Mouse (Mus musculus) intestine, postnatal 0 days (tissue): Measurements from ENCODE around the gene Ces2b. TPM values are rescaled to one million over a fixed set of nuclear protein-coding genes. Genes with fewer than 3 reads are reported as not detected.
A peak's percentile ranks its signal among the peaks of the same experiment; 100 is the strongest.
"Not testable (repeated sequence)": the region's sequence is repeated elsewhere in the genome, so short reads cannot be mapped to it uniquely, and the experiment has no call there.

ENCODE experiments used
- ATAC-seq: fragments of 200-750 bp; cut with Nextera tagmentation; 2 replicates; pipeline ENCODE4 v1.8.0; 2017; ENCODE audit warnings: mild to moderate bottlenecking, moderate TSS enrichment, moderate library complexity
- H3K27ac ChIP-seq: fragments of 300-500 bp; sonication (generic); 2 replicates; pipeline ENCODE4 v1.5.1; 2014; ENCODE audit warnings: mild to moderate bottlenecking, low read depth, low read length, moderate library complexity
- H3K27me3 ChIP-seq: fragments of 300-500 bp; sonication (generic); replicated peaks from 2 replicates; pipeline ENCODE4 v1.6.1; 2014; ENCODE audit warnings: low read length, mixed read lengths; ENCODE audit not compliant: control insufficient read depth, insufficient read depth
- H3K36me3 ChIP-seq: fragments of 300-500 bp; sonication (generic); 2 replicates; pipeline ENCODE4 v1.6.1; 2014; ENCODE audit warnings: mild to moderate bottlenecking, moderate library complexity; ENCODE audit not compliant: control insufficient read depth, insufficient read depth
- H3K4me1 ChIP-seq: fragments of 300-500 bp; sonication (generic); replicated peaks from 2 replicates; pipeline ENCODE4 v1.6.1; 2014; ENCODE audit warnings: antibody characterized with exemption, low read length, mixed read lengths; ENCODE audit not compliant: control insufficient read depth, insufficient read depth
- H3K4me2 ChIP-seq: fragments of 300-500 bp; sonication (generic); replicated peaks from 2 replicates; pipeline ENCODE4 v1.6.1; 2014; ENCODE audit warnings: low read depth, mild to moderate bottlenecking, moderate library complexity
- H3K4me3 ChIP-seq: fragments of 300-500 bp; sonication (generic); 2 replicates; pipeline ENCODE4 v1.5.1; 2014; ENCODE audit warnings: low read depth, low read length
- H3K9ac ChIP-seq: fragments of 300-500 bp; sonication (generic); 2 replicates; pipeline ENCODE4 v1.6.1; 2014; ENCODE audit warnings: mild to moderate bottlenecking, low read depth, low read length
- H3K9me3 ChIP-seq: fragments of 300-500 bp; sonication (generic); 2 replicates; pipeline ENCODE4 v1.6.1; 2016; ENCODE audit warnings: mixed run types; ENCODE audit not compliant: control insufficient read depth
- CTCF ChIP-seq: sonication (generic); IDR thresholded peaks from 2 replicates; pipeline ENCODE4 v1.5.1; 2016; ENCODE audit warnings: low read depth, mild to moderate bottlenecking, control low read depth, antibody characterized with exemption, moderate library complexity
- WGBS: fragments of 180-500 bp; shearing (Covaris S2); extraction: QIAGEN DNeasy Blood & Tissue Kit; methylation state at CpG from one replicate; pipeline ENCODE4 v1.1.7; 2014; 5-methylcytosine and 5-hydroxymethylcytosine counted together
- polyA plus RNA-seq: library from polyadenylated mRNA; unstranded; fragments of >200 nt; fragmentation: Nextera tagmentation; extraction: Ambion mirVana; gene quantifications from 2 replicates; pipeline ENCODE4 v1.2.1, GENCODE M21; 2015

Gene Ces2b
- polyA plus RNA-seq, 1 experiment from 2014 or later, result 0.52 TPM

DNA sequence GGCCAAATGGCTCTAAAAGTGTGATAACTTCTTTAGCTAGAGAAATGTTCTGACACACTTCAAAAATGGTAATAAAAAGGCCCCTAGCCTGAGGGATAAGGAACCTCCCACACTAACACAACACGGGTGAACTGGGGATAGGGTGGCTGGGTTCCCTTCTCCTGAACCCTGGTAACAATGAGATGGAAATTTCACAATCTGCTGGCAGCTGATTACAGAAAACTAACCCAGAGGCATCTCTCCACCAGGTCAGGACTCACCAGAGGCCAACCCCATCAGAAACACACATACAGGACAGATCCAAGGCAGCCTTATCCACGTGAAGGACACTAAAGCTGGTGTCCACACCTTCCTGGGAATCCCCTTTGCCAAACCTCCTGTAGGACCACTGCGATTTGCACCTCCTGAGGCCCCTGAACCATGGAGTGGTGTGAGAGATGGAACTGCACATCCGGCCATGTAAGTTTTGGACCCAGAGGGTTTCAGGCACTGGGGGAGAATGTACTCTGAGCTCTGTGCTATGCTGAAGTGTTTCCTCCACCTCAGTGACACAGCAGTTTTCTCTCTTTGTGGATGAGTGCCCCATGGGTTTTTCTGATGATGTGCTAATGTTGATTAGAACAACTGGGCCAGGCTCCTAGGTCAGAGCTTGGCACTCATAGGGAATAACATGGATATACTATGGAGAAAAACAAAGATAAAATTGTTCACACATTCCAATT, 16.5 kb downstream of the Ces2b start:
- Histone ChIP-seq H3K9ac (no peak overlapping the region), H3K9me3 (no peaks in the 10 kb centered on the region), H3K27ac (no peak overlapping the region), H3K4me1 (no peaks in the 10 kb centered on the region; the same call in 1 of the 2 replicates), H3K36me3 (no peaks in the 10 kb centered on the region), H3K4me2 (no peak overlapping the region), H3K27me3 (peaks cover 10% of the 10 kb centered on the region; the same call in 1 of the 2 replicates), H3K4me3 (no peak overlapping the region)
- 59% methylated on average over 4 of the region's 4 CpGs for WGBS
- TF ChIP-seq CTCF, result no peak
- ATAC-seq, result no peak

- peak; percentile 96 for ATAC-seq
- not testable (repeated sequence) for H3K4me3 ChIP-seq, H3K36me3 ChIP-seq, H3K27ac ChIP-seq, H3K27me3 ChIP-seq, H3K4me2 ChIP-seq, H3K4me1 ChIP-seq, H3K9ac ChIP-seq, H3K9me3 ChIP-seq
- no CpG with 5 or more reads among the region's 4 CpGs for WGBS
These were observed 35.6 kb downstream of the Ces2b start for GRCm38 (mm10) chr8:104866844-104867531.

GRCm38 (mm10) chr8:104868876-104869275, 37.5 kb downstream of the Ces2b start:
- no CpG with 5 or more reads among the region's 2 CpGs for WGBS
- H3K4me1 ChIP-seq, H3K9ac ChIP-seq, H3K9me3 ChIP-seq, H3K4me3 ChIP-seq, ATAC-seq, H3K27me3 ChIP-seq, H3K27ac ChIP-seq, H3K4me2 ChIP-seq, H3K36me3 ChIP-seq: not testable (repeated sequence)

DNA sequence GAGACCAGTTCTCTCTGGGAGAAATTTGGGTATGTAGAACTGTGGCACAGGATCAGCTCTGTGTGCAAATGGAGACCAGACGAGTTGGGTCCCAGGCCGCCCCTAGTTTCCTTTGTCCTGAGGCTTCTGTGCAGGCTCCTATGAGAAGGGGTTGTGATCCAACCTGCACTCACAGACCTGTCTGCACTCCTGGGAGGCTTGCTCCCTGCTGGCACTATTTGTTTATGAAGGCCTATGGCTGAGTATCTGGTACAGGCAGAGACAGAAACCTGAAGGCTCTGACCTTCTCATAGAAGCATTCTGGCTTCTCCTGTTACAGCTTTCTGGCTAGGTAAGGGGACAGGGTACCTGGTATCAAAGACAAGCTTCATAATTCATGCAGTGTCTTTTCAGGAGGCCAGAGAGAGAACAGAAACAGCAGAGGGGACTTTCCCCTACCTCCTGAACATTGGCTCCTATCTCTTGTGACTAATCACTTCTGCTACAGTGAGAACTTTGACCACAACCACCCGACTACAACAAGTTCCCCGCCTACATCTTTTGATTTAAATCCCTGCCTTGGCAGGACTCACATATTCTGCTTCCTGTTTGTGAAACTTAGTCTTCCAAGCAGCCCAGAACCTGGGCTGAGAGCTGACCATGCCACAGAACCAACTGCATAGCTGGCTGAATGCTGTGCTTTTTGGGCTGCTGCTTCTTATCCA, 55.0 kb downstream of the Ces2b start:
- not testable (repeated sequence) for H3K4me1 ChIP-seq, H3K4me2 ChIP-seq, H3K36me3 ChIP-seq, H3K9me3 ChIP-seq, H3K27me3 ChIP-seq, H3K9ac ChIP-seq, H3K4me3 ChIP-seq, H3K27ac ChIP-seq
- ATAC-seq, result peak; percentile 97
- WGBS, result no CpG with 5 or more reads among the region's 4 CpGs

Other genes with a start within 250 kb of the Ces2b start
- gene Pdp2, start 240.1 kb upstream of the Ces2b start, polyA plus RNA-seq, result 12.2 and 15.2 TPM in 2 replicates
- gene Cdh16, start 207.2 kb upstream of the Ces2b start, polyA plus RNA-seq, result not detected in 2 replicates
- 5.8 and 6.1 TPM in 2 replicates for gene Rrad, start 200.2 kb upstream of the Ces2b start, polyA plus RNA-seq
- gene Ciao2b, start 189.6 kb upstream of the Ces2b start, polyA plus RNA-seq, result 59.1 and 60.6 TPM in 2 replicates
- gene Ces2a, start 97.6 kb upstream of the Ces2b start, polyA plus RNA-seq, result 5.4 and 6.1 TPM in 2 replicates
- 6.1 and 7.2 TPM in 2 replicates for gene Ces2c, start 15.5 kb downstream of the Ces2b start, polyA plus RNA-seq
- 161 and 172 TPM in 2 replicates for gene Ces2e, start 94.7 kb downstream of the Ces2b start, polyA plus RNA-seq
- gene Ces2f, start 115.8 kb downstream of the Ces2b start, polyA plus RNA-seq, result not detected in 2 replicates
- gene Ces2g, start 130.1 kb downstream of the Ces2b start, polyA plus RNA-seq, result 1.1 and 1.2 TPM in 2 replicates
- not detected in 2 replicates for gene Ces2h, start 169.3 kb downstream of the Ces2b start, polyA plus RNA-seq
- 0.08 TPM in 1 of 2 replicates, not detected in the other for gene Ces3a, start 217.0 kb downstream of the Ces2b start, polyA plus RNA-seq